Comparison of ENCODE assay signal across 14 mouse cellular contexts in the genomic region with DNA sequence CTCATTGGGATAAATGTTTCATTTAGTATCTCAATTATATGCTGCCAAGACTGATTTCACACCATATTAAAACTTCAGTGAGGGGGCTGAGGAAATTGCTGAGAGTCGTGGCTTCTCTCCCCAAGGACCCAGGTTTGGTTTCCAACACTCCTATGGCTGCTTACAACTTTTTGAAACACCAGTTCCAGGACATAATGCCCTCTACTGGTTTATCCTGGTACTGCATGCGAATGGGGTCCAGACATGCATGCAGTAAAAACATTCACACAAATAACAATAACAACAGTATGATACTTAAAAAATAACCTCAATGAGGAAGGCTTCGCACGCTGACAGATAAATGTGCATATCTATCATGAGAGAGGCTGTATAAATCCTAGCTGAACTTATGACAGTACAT.
DNase-seq lines count a peak whose midpoint lies in the region; ATAC-seq and TF ChIP-seq lines count a peak whose summit lies in the region.
"Had no signal": no experiment of that assay in that cellular context is flagged by ENCODE, and none has a peak within 500 bp of the region (broad histone marks: within the 10 kb centered on the region; RNA-seq: fewer than 3 reads in every experiment).

No protein-coding gene starts in this region.

- H3K9ac ChIP-seq in forebrain, postnatal 0 days, result no peak overlapping the region
- H3K9ac ChIP-seq in forebrain, embryonic 11.5 days (ENCODE audit: low read length), result no peak overlapping the region
- no peak overlapping the region for H3K9ac ChIP-seq in lung, embryonic 14.5 days
- H3K9ac ChIP-seq in midbrain, embryonic 15.5 days, result no peak overlapping the region
- H3K9ac ChIP-seq: hindbrain, embryonic 15.5 days had no signal

- no peak for DNase-seq in forebrain, postnatal 0 days
- DNase-seq in forebrain, embryonic 11.5 days (ENCODE audit: low spot score), result no peak
- DNase-seq in lung, embryonic 14.5 days, result no peak
- no peak for DNase-seq in lung, adult 2 months
- peak; percentile 64 for DNase-seq in R1 (ENCODE audit: low read depth, low spot score)
- DNase-seq in thymus, postnatal 0 days (ENCODE audit: low spot score), result peak; percentile 7
- DNase-seq in right cerebral cortex, postnatal 14 days, result no peak
- DNase-seq: adrenal gland, adult 8-10 months; kidney, postnatal 4 days; left cerebral cortex, postnatal 4 days; spleen, adult 18-20 months had no signal

- H3K4me1 ChIP-seq in forebrain, postnatal 0 days (ENCODE audit: insufficient read depth), result no peaks in the 10 kb centered on the region
- H3K4me1 ChIP-seq in forebrain, embryonic 11.5 days (replicated peaks; ENCODE audit: control insufficient read depth, insufficient read depth, low read length), result no peaks in the 10 kb centered on the region
- no peaks in the 10 kb centered on the region for H3K4me1 ChIP-seq in lung, embryonic 14.5 days (ENCODE audit: insufficient read depth)
- no peaks in the 10 kb centered on the region for H3K4me1 ChIP-seq in lung, adult 2 months (ENCODE audit: control insufficient read depth, insufficient read depth, low read length)
- peaks cover 6% of the 10 kb centered on the region; the same call in 1 of the 2 replicates for H3K4me1 ChIP-seq in midbrain, embryonic 15.5 days

- TF ChIP-seq POLR2A in lung, adult 2 months (IDR thresholded peaks at IDR 0.05; ENCODE audit: borderline replicate concordance, extremely low read depth, low read depth, low read length), result no peak

- 75% methylated on average over 4 of the region's 4 CpGs for WGBS in forebrain, postnatal 0 days
- 63% methylated on average over 4 of the region's 4 CpGs for WGBS in forebrain, embryonic 11.5 days
- WGBS in lung, embryonic 14.5 days, result 59% methylated on average over 4 of the region's 4 CpGs
- 67% methylated on average over 4 of the region's 4 CpGs for WGBS in lung, adult 2 months
- 73% methylated on average over 4 of the region's 4 CpGs for WGBS in midbrain, embryonic 15.5 days

- no peaks in the 10 kb centered on the region for H3K9me3 ChIP-seq in forebrain, postnatal 0 days (ENCODE audit: low read length)
- no peaks in the 10 kb centered on the region for H3K9me3 ChIP-seq in forebrain, embryonic 11.5 days (ENCODE audit: control insufficient read depth, low read length)
- H3K9me3 ChIP-seq in lung, embryonic 14.5 days (ENCODE audit: low read depth, low read length), result no peaks in the 10 kb centered on the region
- H3K9me3 ChIP-seq in midbrain, embryonic 15.5 days, result no peaks in the 10 kb centered on the region
- H3K9me3 ChIP-seq: hindbrain, embryonic 15.5 days had no signal

- TF ChIP-seq CTCF in forebrain, postnatal 0 days (IDR thresholded peaks at IDR 0.05; ENCODE audit: low read depth), result peak; percentile 53
- TF ChIP-seq CTCF in lung, embryonic 14.5 days (IDR thresholded peaks at IDR 0.05; ENCODE audit: low read depth), result peak; percentile 61
- TF ChIP-seq CTCF in lung, adult 2 months (IDR thresholded peaks at IDR 0.05; ENCODE audit: insufficient read depth, low read length), result no peak

- H3K36me3 ChIP-seq in forebrain, postnatal 0 days (ENCODE audit: insufficient read depth), result no peaks in the 10 kb centered on the region
- no peaks in the 10 kb centered on the region for H3K36me3 ChIP-seq in forebrain, embryonic 11.5 days (ENCODE audit: control insufficient read depth, insufficient read depth, low read length)
- no peaks in the 10 kb centered on the region for H3K36me3 ChIP-seq in lung, embryonic 14.5 days (ENCODE audit: insufficient read depth)
- no peaks in the 10 kb centered on the region for H3K36me3 ChIP-seq in midbrain, embryonic 15.5 days (replicated peaks)
- H3K36me3 ChIP-seq: hindbrain, embryonic 15.5 days had no signal

- H3K4me3 ChIP-seq in forebrain, postnatal 0 days (ENCODE audit: low read depth, low read length), result no peak overlapping the region
- no peak overlapping the region for H3K4me3 ChIP-seq in forebrain, embryonic 11.5 days (ENCODE audit: low read depth, low read length)
- H3K4me3 ChIP-seq in lung, embryonic 14.5 days (ENCODE audit: low read depth, low read length), result no peak overlapping the region
- no peak overlapping the region for H3K4me3 ChIP-seq in lung, adult 2 months (replicated peaks; ENCODE audit: extremely low read depth, low read depth, low read length)
- no peak overlapping the region for H3K4me3 ChIP-seq in midbrain, embryonic 15.5 days
- H3K4me3 ChIP-seq: hindbrain, embryonic 15.5 days had no signal

- no peaks in the 10 kb centered on the region for H3K27me3 ChIP-seq in forebrain, postnatal 0 days (ENCODE audit: insufficient read depth, low read length)
- H3K27me3 ChIP-seq in forebrain, embryonic 11.5 days (ENCODE audit: control insufficient read depth, insufficient read depth, low read length), result no peaks in the 10 kb centered on the region
- H3K27me3 ChIP-seq in lung, embryonic 14.5 days (ENCODE audit: insufficient read depth, low read length), result no peaks in the 10 kb centered on the region
- H3K27me3 ChIP-seq in midbrain, embryonic 15.5 days (replicated peaks), result no peaks in the 10 kb centered on the region
- H3K27me3 ChIP-seq: hindbrain, embryonic 15.5 days had no signal

- no peak overlapping the region for H3K4me2 ChIP-seq in forebrain, postnatal 0 days (ENCODE audit: low read depth)
- H3K4me2 ChIP-seq in forebrain, embryonic 11.5 days (ENCODE audit: low read depth, low read length, severe bottlenecking), result no peak overlapping the region
- no peak overlapping the region for H3K4me2 ChIP-seq in lung, embryonic 14.5 days
- H3K4me2 ChIP-seq in midbrain, embryonic 15.5 days, result no peak overlapping the region
- H3K4me2 ChIP-seq: hindbrain, embryonic 15.5 days; midbrain, embryonic 11.5 days had no signal

- no peak for ATAC-seq in forebrain, postnatal 0 days
- no peak for ATAC-seq in forebrain, embryonic 11.5 days (replicated peaks; ENCODE audit: low FRiP score)
- ATAC-seq in lung, embryonic 14.5 days (ENCODE audit: insufficient read depth), result no peak
- ATAC-seq in midbrain, embryonic 15.5 days (replicated peaks), result no peak

- H3K27ac ChIP-seq in forebrain, postnatal 0 days (ENCODE audit: low read depth, low read length), result no peak overlapping the region
- H3K27ac ChIP-seq in forebrain, embryonic 11.5 days (ENCODE audit: low read depth, low read length), result no peak overlapping the region
- H3K27ac ChIP-seq in lung, embryonic 14.5 days (ENCODE audit: low read depth), result no peak overlapping the region
- no peak overlapping the region for H3K27ac ChIP-seq in midbrain, embryonic 15.5 days
- H3K27ac ChIP-seq: hindbrain, embryonic 15.5 days had no signal

Comparison
In these comparisons a context has a peak if more than half of its experiments do, and no peak if none do; other contexts are left out.
1. DNase-seq: peak in R1 (single experiment) and thymus, postnatal 0 days (single experiment); none in forebrain, postnatal 0 days (single experiment), forebrain, embryonic 11.5 days (single experiment), lung, embryonic 14.5 days (single experiment), lung, adult 2 months (single experiment) and right cerebral cortex, postnatal 14 days (single experiment).